Mouse (Mus musculus): ENCODE results near the gene Atp5h.

DNA sequence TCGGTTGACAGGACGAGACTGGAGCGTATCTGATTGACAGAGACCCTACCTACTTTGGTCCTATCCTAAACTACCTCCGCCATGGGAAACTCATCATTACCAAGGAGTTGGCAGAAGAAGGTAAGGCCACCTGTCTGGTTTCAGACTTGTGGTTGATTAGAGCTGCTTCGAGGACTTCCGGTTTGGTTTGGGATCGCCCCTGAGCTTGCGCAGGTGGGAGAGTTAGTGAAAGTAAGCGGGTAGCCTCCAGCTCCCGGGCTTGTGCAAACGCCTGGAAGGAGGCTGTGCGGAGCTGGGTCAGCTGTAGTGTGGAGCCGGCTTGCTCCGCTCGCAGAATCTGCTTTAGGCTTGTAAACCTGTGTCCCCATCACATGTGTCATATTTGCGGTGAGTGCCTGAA, 2.2 kb upstream of the Atp5h start:
- TF ChIP-seq GATA1 (IDR thresholded peaks at IDR 0.05; ENCODE audit: low read length): no peak
- no peak for TF ChIP-seq TAL1 (IDR thresholded peaks at IDR 0.05; ENCODE audit: low read length)

All from erythroblast, embryonic 14.5 days (primary cell).